Mouse (Mus musculus) liver, embryonic 14.5 days (tissue): ENCODE results near the gene Gm21964. TPM values are rescaled to one million over a fixed set of nuclear protein-coding genes. Genes with fewer than 3 reads are reported as not detected.

ENCODE experiments used
- ATAC-seq: fragments of 200-750 bp; cut with Nextera tagmentation; 2 replicates; pipeline ENCODE4 v1.8.0; 2017; ENCODE audit warnings: moderate number of reproducible peaks, mild to moderate bottlenecking, moderate library complexity; ENCODE audit not compliant: insufficient read depth
- DNase-seq, 3 experiments: peaks; one replicate each; pipeline ENCODE4 v3.0.0-alpha.2; 2012 to 2013; ENCODE audit warnings: low read depth in 3 of 3, low spot score in 3 of 3
- H3K27ac ChIP-seq: fragments of 300-500 bp; sonication (generic); 2 replicates; pipeline ENCODE4 v1.5.1; 2014; ENCODE audit warnings: moderate library complexity, mild to moderate bottlenecking, control low read depth, inconsistent platforms
- H3K27me3 ChIP-seq: fragments of 300-500 bp; sonication (generic); 2 replicates; pipeline ENCODE4 v1.6.1; 2014; ENCODE audit warnings: mild to moderate bottlenecking, low read length, moderate library complexity; ENCODE audit not compliant: control insufficient read depth, insufficient read depth
- H3K36me3 ChIP-seq: fragments of 300-500 bp; sonication (generic); replicated peaks from 2 replicates; pipeline ENCODE4 v1.6.1; 2014; ENCODE audit warnings: low read depth; ENCODE audit not compliant: control insufficient read depth, insufficient read depth
- H3K4me1 ChIP-seq, 2 experiments: fragments of 200-500 bp in 1 of 2; fragments of 300-500 bp in 1 of 2; sonication (generic) in 1 of 2; replicated peaks; 2 replicates each; pipeline ENCODE4 v1.6.1; 2012 to 2014; ENCODE audit warnings: antibody characterized with exemption in 1 of 2, inconsistent platforms in 1 of 2, low read length in 1 of 2; ENCODE audit not compliant: control insufficient read depth in 2 of 2, insufficient read depth in 2 of 2
- H3K4me2 ChIP-seq: fragments of 300-500 bp; sonication (generic); 2 replicates; pipeline ENCODE4 v1.6.1; 2014; ENCODE audit warnings: low read depth, mild to moderate bottlenecking, control low read depth, moderate library complexity
- H3K4me3 ChIP-seq, 2 experiments: fragments of 200-500 bp in 1 of 2; fragments of 300-500 bp in 1 of 2; sonication (generic) in 1 of 2; 2 replicates each; pipeline ENCODE4 v1.5.1; 2012 to 2014; ENCODE audit warnings: low read depth in 2 of 2, low read length in 2 of 2, mild to moderate bottlenecking in 2 of 2, control low read depth in 1 of 2, inconsistent platforms in 1 of 2, moderate library complexity in 1 of 2; ENCODE audit not compliant: insufficient read depth in 1 of 2
- H3K9ac ChIP-seq: fragments of 300-500 bp; sonication (generic); replicated peaks from 2 replicates; pipeline ENCODE4 v1.6.1; 2014; ENCODE audit warnings: mild to moderate bottlenecking, control low read depth, moderate library complexity
- H3K9me3 ChIP-seq: fragments of 300-500 bp; sonication (generic); 2 replicates; pipeline ENCODE4 v1.6.1; 2016; ENCODE audit warnings: low read length, mixed read lengths; ENCODE audit not compliant: control insufficient read depth
- CTCF ChIP-seq: IDR thresholded peaks from 2 replicates; pipeline ENCODE4 v1.5.1; 2016; ENCODE audit warnings: antibody characterized with exemption, low read depth, control low read depth
- EP300 ChIP-seq: IDR thresholded peaks from 2 replicates; pipeline ENCODE4 v1.6.1; 2016; ENCODE audit warnings: antibody characterized with exemption, low read depth
- WGBS: fragments of 180-500 bp; shearing (Covaris S2); extraction: QIAGEN DNeasy Blood & Tissue Kit; methylation state at CpG from one replicate; pipeline ENCODE4 v1.1.7; 2014; ENCODE audit not compliant: insufficient replicate concordance; 5-methylcytosine and 5-hydroxymethylcytosine counted together
- polyA plus RNA-seq, 2 experiments: library from polyadenylated mRNA; depleted of rRNA in 1 of 2; stranded (reverse) in 1 of 2; unstranded in 1 of 2; fragments of >200 nt; fragmentation: Nextera tagmentation in 1 of 2; extraction: Ambion mirVana in 1 of 2; gene quantifications; 2 replicates each; pipeline versions ENCODE4 v1.2.1 to v1.2.3; 2012 to 2014

Gm21964 gene
- not detected in 2 replicates for polyA plus RNA-seq (2012; rRNA removed)
- polyA plus RNA-seq (2014; fragmentation: Nextera tagmentation; extraction: Ambion mirVana): not detected in 2 replicates

DNA sequence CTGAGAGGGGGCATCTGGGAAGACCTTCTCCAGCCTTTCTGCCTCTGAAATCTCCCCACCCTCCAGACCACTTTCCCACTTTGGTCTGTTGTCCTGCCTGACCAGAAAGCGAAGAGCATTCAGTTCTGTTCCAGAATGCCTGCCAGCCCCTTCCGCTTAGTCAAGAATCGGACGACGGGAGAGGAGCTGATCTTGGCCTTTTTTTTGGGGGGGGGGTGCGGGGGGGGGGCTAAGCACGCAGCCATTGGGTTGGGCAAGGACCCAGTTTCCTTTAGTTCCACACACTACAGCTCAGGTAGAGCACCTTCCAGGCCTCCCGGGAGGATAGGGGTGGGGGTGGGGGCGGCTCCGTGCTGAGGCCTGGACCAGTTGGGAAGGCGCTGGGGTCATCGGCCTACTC is at the start of gene Gm21964:
TSS of gene Gm21964 (plus strand) at position 301 of the 400 bp plus-strand sequence.
- WGBS: 71% methylated on average over 12 of the region's 12 CpGs

DNA sequence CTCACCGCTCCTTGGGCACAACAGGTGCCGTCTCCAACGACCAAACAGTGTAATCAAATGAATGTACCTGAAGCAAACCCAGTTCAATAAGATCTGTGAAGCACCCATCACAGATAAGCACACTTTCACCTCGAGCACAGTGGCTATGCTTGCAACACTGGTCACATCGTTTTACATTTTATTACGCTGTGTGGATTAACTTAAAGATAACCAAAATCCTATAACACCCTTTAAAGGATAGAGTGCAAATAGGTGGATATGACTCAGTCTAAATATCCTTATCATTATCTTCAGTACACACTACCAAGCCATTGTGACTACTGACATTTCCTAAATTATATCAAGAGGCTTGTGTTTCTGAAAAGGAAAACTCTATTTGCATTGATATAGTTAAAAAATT is 49.8 kb upstream of the Gm21964 start:
- Histone ChIP-seq H3K9ac (no peak overlapping the region), H3K9me3 (no peaks in the 10 kb centered on the region), H3K36me3 (no peaks in the 10 kb centered on the region), H3K27ac (no peak overlapping the region), H3K4me3 (no peak overlapping the region), H3K27me3 (no peaks in the 10 kb centered on the region), H3K4me2 (no peak overlapping the region), H3K4me1 (no peaks in the 10 kb centered on the region)
- ATAC-seq (no peak), DNase-seq (no peak)
- 58% methylated on average over 6 of the region's 6 CpGs for WGBS
- TF ChIP-seq CTCF (no peak), EP300 (no peak)

More for the DNA sequence above, at the start of gene Gm21964:
- no peak within 1 kb of the TSS for H3K4me3 ChIP-seq
- no peak for DNase-seq
- H3K36me3 ChIP-seq: no peaks in the 10 kb centered on the region
- ATAC-seq: no peak
- no peak for TF ChIP-seq CTCF
- no peak for TF ChIP-seq EP300
- no peak within 1 kb of the TSS for H3K9ac ChIP-seq
- no peak within 1 kb of the TSS for H3K27ac ChIP-seq
- no peak within 1 kb of the TSS for H3K4me2 ChIP-seq
- H3K9me3 ChIP-seq: no peaks in the 10 kb centered on the region
- H3K4me1 ChIP-seq: no peaks in the 10 kb centered on the region
- no peaks in the 10 kb centered on the region for H3K27me3 ChIP-seq

DNA sequence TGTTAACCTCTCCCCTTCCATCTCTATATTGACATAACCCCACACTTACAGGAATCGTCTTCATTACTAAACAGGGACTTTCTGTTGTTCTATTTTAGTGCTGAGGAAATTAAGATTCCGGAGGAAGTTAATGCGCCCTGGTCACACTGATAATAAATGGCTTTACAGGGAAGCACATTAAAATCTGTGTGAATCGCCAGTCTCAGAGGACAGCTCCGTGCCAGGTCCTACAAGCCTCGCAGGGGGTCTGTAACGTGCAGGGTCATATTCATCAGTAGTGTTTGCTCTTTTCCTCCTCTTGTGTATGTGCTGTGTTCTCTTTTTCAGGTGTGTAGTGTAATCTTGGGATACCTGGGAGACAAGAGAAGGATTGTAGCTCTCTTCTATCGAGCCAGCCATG is 42.8 kb upstream of the Gm21964 start:
- no peak overlapping the region for H3K27ac ChIP-seq
- H3K36me3 ChIP-seq: no peaks in the 10 kb centered on the region
- H3K27me3 ChIP-seq: no peaks in the 10 kb centered on the region
- WGBS: 63% methylated on average over 8 of the region's 8 CpGs
- TF ChIP-seq EP300: no peak
- ATAC-seq: no peak
- DNase-seq: no peak
- H3K4me1 ChIP-seq: no peaks in the 10 kb centered on the region
- no peak overlapping the region for H3K4me2 ChIP-seq
- no peak overlapping the region for H3K9ac ChIP-seq
- no peaks in the 10 kb centered on the region for H3K9me3 ChIP-seq
- no peak overlapping the region for H3K4me3 ChIP-seq

DNA sequence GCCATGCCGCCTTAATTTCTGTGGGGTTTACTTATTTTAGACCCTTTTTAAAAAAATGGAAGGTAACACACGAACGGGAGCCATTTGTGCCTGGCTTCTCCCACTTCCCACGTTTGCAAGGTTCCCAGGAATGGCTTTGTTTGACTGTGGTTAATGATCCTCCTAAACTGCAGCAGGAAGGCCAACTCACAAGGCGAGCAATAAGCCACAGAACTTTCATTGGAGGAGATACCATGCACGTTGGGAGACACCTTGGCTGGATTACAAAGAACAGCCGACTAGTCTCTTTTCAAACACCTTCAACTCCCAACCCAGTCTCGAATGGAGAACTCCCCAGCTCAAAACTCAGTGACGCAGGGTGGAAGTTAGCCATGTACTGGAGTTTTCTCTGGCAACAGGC is 36.8 kb upstream of the Gm21964 start:
- no peak for ATAC-seq
- TF ChIP-seq EP300 (no peak), CTCF (no peak)
- no peak for DNase-seq

DNA sequence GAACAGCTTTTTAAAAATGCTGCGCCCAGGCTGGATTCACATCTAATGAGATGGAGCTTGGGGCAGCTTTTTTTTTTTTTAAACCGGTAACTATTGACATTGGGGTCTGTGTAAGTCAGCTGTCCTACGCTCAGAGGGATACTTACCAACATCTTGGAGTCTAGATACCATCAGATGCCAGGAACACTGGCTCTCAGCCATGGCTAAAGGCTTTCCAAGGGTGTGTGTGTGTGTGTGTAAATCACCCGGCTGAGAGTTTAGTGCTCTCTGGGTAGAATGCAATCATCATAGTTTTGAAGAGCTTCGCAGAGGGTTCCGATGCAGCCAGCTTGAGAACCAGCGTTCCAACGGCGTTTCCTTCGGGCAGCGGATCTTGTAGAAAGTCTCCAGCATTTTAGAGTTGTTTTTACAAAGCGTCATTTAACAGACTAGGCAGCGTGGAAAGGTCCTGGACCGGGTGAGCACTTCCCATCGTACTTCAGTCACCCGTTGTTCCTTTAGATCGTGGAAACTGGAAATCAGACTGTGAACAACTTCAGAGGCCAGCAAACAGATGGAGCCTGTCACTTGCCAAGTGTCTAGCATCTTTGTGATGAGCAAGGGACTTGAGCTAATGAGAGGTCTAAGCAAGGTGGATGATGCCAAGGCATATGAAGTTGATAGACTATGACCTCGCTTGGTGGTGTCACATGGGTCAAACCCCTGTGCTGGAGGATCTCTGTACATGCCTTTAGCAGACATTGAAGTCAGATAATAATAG is 36.2 kb upstream of the Gm21964 start:
- Histone ChIP-seq H3K4me1 (no peaks in the 10 kb centered on the region), H3K36me3 (no peaks in the 10 kb centered on the region), H3K9me3 (no peaks in the 10 kb centered on the region), H3K27me3 (no peaks in the 10 kb centered on the region), H3K27ac (no peak overlapping the region), H3K9ac (no peak overlapping the region), H3K4me2 (no peak overlapping the region), H3K4me3 (no peak overlapping the region)
- ATAC-seq: no peak
- no peak for DNase-seq
- WGBS: 77% methylated on average over 18 of the region's 18 CpGs
- TF ChIP-seq EP300 (no peak), CTCF (no peak)

More for the DNA sequence above, 36.8 kb upstream of the Gm21964 start:
- no peaks in the 10 kb centered on the region for H3K27me3 ChIP-seq
- no peak overlapping the region for H3K4me3 ChIP-seq
- no peaks in the 10 kb centered on the region for H3K4me1 ChIP-seq
- 53% methylated on average over 9 of the region's 9 CpGs for WGBS
- H3K36me3 ChIP-seq: no peaks in the 10 kb centered on the region
- H3K9ac ChIP-seq: no peak overlapping the region
- H3K27ac ChIP-seq: no peak overlapping the region
- no peak overlapping the region for H3K4me2 ChIP-seq
- H3K9me3 ChIP-seq: no peaks in the 10 kb centered on the region
